Mouse (Mus musculus) spleen, embryonic (tissue): ENCODE measurements around the gene Gm49325.

Source experiments
- CTCF ChIA-PET: fragments of 350-600 bp; sonication (Branson Sonifier 250); formaldehyde crosslinking; loops from one replicate; lab custom pipeline; 2022; lab: Charles Lee

Gm49325 gene

DNA sequence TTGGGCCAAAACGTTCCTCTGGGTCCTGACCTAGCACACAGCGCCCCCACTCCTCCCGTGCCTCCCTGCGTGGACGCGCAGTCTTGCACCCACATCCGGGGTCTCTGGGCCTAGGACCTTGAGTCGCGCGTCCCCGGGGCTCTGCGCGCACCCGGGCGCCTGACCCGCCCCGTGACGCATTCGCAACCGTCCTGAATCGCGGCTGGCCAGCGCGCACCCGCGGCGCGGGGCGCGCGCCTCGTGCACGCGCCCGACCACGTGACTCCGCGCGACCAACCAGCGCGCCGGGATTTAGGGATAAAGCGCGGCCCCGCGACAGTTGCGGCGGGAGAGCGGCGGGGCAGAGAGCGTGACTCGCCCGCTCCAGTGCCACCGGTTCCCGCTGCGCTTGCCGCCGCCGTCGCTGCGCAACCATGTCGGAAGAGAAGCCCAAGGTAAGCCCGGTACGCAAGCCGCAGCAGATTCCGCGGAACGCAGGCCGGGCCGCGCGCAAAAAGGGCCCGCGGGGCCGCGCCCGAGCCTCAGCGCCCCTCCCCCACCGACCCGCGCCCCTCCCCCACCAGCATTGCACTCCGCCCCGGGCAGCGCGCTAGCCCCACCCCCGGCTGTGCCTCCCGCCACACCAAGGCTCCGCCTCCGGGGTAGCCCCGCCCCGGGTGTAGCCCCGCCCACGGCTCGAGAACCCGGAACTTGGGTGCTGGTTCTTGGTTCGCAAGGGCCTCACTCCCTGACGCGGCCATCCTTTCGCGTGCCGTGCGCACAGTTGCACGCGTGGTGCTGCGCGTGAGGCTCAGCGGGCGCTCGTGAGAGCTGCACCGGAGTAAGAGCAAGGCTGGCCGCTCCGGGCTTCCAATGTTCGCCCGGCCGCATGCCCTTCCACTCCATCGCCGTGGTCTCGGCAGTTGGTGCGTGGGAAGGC lies at the start of gene Gm49325, which contains the start of gene Sumo3:
Gene Gm49325 (plus strand): TSS at position 290 of the 919 bp plus-strand sequence.
Gene Sumo3 (plus strand): TSS at position 190 of the 919 bp plus-strand sequence.
- CTCF ChIA-PET, result interaction anchor here (0.6 kb wide), 1 partner anchor 74 kb away, joined by 8 read pairs; no protein-coding TSS in a partner anchor

- CTCF ChIA-PET, result no interaction called here
These were observed 49.4 kb upstream of the Gm49325 start for GRCm38 (mm10) chr10:77556631-77557030.

GRCm38 (mm10) chr10:77557641-77558040 lies 48.4 kb upstream of the Gm49325 start:
- CTCF ChIA-PET, result interaction anchor here (0.8 kb wide), 1 partner anchor 16 kb away, joined by 5 read pairs; no protein-coding TSS in a partner anchor

DNA sequence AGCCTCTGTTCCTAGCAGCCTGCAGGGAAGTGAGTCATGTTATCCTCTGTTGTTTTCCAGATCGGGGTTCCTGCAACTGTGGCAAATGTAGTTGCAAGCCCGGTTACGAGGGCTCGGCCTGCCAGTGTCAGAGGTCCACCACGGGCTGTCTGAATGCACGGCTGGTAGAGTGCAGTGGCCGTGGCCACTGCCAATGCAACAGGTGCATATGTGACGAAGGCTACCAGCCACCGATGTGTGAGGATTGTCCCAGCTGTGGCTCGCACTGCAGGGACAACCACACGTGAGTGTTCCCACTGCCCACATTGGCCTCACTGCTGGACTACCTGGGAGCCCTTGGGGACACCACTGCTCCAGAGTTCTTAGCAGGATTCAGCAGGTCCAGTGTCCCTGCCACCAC lies 45.9 kb upstream of the Gm49325 start:
- CTCF ChIA-PET, result no interaction called here

- CTCF ChIA-PET, result interaction anchor here (0.6 kb wide), 1 partner anchor 31 kb away, joined by 4 read pairs; the partner anchor contains the start of gene Itgb2
These were observed 45.2 kb upstream of the Gm49325 start for GRCm38 (mm10) chr10:77560830-77561229.

DNA sequence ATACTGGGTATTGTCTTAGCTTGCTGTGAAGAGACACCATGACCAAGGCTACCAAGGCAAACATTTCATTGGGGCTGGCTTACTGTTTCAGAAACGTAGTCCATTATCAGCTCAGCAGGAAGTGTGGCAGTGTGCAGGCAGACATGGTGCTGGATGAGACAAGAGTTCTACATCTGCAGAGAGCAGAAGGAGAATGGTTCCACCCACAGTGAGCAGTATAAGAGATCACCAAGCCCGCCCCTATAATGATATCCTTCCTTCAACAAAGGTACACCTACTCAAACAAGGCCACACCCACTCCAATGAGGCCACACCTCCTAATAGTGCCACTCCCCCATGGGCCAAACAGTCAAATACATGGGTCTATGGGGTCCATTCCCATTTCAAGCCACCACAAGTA lies 44.5 kb upstream of the Gm49325 start:
- CTCF ChIA-PET, result interaction anchor here (0.6 kb wide), 1 partner anchor 32 kb away, joined by 4 read pairs; the partner anchor contains the start of gene Itgb2

GRCm38 (mm10) chr10:77565005-77565404 lies 41.0 kb upstream of the Gm49325 start:
- CTCF ChIA-PET, result interaction anchor here (1.1 kb wide), 1 partner anchor 51 kb away, joined by 3 read pairs; no protein-coding TSS in a partner anchor

DNA sequence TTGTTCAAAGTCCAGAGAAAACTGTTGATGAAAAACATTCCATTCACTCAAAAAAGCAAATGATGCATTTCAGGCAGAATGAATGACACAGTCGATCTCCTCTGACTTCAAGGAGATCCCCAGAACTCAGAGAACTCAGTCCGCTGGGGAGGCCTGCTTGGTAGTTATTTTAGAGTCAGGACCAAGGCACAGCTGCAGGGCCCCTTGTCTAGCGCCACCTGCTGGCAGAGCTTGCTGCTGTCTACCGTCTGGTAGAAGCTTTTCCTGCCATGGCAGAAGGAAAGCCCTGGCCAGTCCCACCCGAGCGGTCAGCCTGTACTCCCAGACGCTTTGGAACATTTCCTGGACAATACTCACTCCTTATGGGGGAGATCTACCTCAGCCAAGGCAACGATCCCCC lies 39.3 kb upstream of the Gm49325 start:
- CTCF ChIA-PET, result no interaction called here

DNA sequence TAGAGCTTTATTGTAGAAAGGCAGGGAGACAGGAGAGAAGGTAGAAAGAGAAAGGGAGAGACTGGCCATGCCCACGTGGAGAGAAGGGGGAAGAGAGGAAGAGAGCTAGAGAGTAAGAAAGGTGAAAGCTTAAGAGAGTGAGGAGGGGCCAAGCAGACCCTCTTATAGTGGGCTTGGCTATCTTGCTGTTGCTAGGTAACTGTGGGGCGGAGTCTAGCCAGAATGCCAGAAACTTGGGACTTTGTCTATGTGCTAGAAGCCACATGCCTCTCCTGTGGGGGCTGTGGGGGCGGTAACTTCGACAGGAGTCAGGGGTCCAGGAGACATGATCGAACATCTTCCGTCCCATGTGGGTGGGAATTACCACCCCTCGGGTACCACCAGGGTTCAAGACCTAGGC lies 36.5 kb upstream of the Gm49325 start:
- CTCF ChIA-PET, result interaction anchor here (1.0 kb wide), 1 partner anchor 53 kb away, joined by 3 read pairs; no protein-coding TSS in a partner anchor

GRCm38 (mm10) chr10:77569973-77570658 lies 35.9 kb upstream of the Gm49325 start:
- CTCF ChIA-PET, result interaction anchor here (1.0 kb wide), 1 partner anchor 54 kb away, joined by 3 read pairs; no protein-coding TSS in a partner anchor

GRCm38 (mm10) chr10:77572225-77572624 lies 33.8 kb upstream of the Gm49325 start:
- CTCF ChIA-PET, result no interaction called here

DNA sequence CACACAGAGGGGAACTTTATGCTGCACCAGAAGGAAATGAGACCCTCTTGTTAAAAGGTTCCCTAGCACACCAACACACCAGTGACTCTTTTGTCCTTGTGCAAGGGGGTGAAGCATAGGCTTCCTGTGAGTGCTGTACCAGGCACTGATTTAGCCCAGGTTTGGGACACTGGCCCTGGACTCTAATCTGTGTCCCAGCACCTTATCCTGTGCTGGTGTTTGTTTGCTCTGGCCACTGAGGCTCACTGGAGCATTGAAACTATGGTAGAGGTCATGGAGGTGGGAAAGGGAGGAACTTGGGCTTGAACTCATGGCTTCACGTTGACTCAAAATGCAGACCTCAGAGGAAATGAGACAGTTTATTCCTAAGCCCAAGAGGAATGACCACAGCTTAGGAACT lies 32.8 kb upstream of the Gm49325 start:
- CTCF ChIA-PET, result interaction anchor here (0.6 kb wide), 1 partner anchor 15 kb away, joined by 5 read pairs; no protein-coding TSS in a partner anchor

- CTCF ChIA-PET, result interaction anchor here (1.1 kb wide), 2 partner anchors 23 to 24 kb away, joined by 3 read pairs; no protein-coding TSS in a partner anchor
These were observed 25.7 kb upstream of the Gm49325 start for GRCm38 (mm10) chr10:77580027-77580920.

DNA sequence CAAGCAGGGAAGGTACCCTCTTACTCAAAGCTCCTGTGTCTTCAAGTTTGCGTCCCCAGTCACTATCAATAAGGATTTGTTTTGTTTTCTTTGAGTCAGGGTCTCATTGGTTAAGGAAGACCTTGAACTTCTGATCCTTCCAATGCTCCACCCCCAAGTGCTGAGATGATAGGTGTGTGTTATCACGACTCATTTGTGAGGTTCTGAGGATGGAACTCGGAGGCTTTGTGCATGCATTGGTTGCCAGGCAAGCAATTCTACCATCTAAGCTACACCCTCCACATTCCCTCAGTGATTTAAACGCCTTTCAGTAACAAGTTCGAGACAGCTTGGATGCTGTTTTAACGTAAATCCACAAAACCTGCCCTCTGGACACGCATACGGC lies 25.0 kb upstream of the Gm49325 start:
- CTCF ChIA-PET, result interaction anchor here (1.1 kb wide), 2 partner anchors 23 to 24 kb away, joined by 3 read pairs; no protein-coding TSS in a partner anchor

- CTCF ChIA-PET, result interaction anchor here (0.6 to 1.1 kb wide), 3 partner anchors 16 to 23 kb away, joined by 3 to 4 read pairs (median 3); no protein-coding TSS in a partner anchor
These were observed 24.4 kb upstream of the Gm49325 start, which contains the start of gene Pttg1ip for GRCm38 (mm10) chr10:77581408-77582284. Gene Pttg1ip (plus strand): TSS chr10:77581720.

GRCm38 (mm10) chr10:77582285-77582618 lies 23.7 kb upstream of the Gm49325 start:
- CTCF ChIA-PET, result interaction anchor here (0.6 kb wide), 1 partner anchor 17 kb away, joined by 4 read pairs; no protein-coding TSS in a partner anchor

DNA sequence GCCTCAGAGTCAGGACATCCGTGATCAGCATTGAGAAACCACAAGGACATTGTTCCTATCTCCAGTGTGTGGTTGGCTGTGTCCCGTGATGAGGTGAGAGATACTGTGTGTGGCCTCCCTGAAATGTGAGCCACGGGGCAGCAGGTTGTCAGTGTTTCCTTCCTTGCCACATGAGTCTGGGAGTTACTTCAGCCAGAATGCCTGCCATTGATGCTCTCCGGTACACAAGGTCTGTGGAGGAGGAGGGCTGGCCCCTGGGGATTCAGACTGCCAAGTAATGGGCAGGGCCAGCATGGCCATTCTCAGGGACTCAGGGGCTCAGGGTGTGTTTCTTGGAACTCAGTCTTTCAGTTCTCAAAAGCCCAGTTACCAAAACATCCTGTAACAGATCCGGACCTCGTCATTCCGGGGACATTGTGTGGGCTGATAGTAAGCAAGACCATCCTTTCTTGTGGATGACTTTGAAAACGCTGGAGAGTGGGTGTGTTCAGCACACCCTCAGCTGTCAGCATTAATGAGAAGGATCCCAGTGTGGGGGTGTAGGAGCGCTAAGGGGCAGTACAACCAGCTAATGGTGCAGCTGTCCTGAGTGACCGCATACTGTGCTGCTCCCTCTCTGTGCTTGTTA lies 22.1 kb upstream of the Gm49325 start:
- CTCF ChIA-PET, result no interaction called here

- CTCF ChIA-PET, result no interaction called here
These were observed 19.4 kb upstream of the Gm49325 start for GRCm38 (mm10) chr10:77586637-77587036.
